Mouse (Mus musculus) spleen, postnatal 14 days (tissue): ENCODE measurements around the gene Cdh22.

Source experiments
- DNase-seq, 2 experiments: peaks; one replicate each; pipeline ENCODE4 v3.0.0; 2021 to 2022; ENCODE audit warnings: low spot score in 2 of 2

Cdh22 gene

GRCm38 (mm10) chr2:165153006-165153405 is 81.6 kb downstream of the Cdh22 start:
- no peak for DNase-seq

- no peak for DNase-seq
These were observed 84.9 kb downstream of the Cdh22 start for GRCm38 (mm10) chr2:165149741-165150140.

GRCm38 (mm10) chr2:165145821-165146220 is 88.8 kb downstream of the Cdh22 start:
- DNase-seq: no peak

- no peak for DNase-seq
These were observed 91.2 kb downstream of the Cdh22 start for GRCm38 (mm10) chr2:165143487-165143886.

GRCm38 (mm10) chr2:165136049-165136448 is 98.6 kb downstream of the Cdh22 start:
- DNase-seq: no peak

GRCm38 (mm10) chr2:165133566-165133965 is 101.1 kb downstream of the Cdh22 start:
- no peak for DNase-seq

- no peak for DNase-seq
These were observed 103.2 kb downstream of the Cdh22 start for GRCm38 (mm10) chr2:165131428-165131827.

- no peak for DNase-seq
These were observed 105.5 kb downstream of the Cdh22 start for GRCm38 (mm10) chr2:165129189-165129588.

GRCm38 (mm10) chr2:165126896-165127562 is 107.6 kb downstream of the Cdh22 start:
- DNase-seq: no peak

- no peak for DNase-seq
These were observed 113.3 kb downstream of the Cdh22 start for GRCm38 (mm10) chr2:165121206-165121840.

- no peak for DNase-seq
These were observed 113.9 kb downstream of the Cdh22 start for GRCm38 (mm10) chr2:165120765-165121164.

GRCm38 (mm10) chr2:165113733-165114132 is 120.9 kb downstream of the Cdh22 start:
- DNase-seq: no peak

- DNase-seq: peak; percentile 50 to 74
These were observed 122.5 kb downstream of the Cdh22 start for GRCm38 (mm10) chr2:165112149-165112548.

GRCm38 (mm10) chr2:165106585-165106984 is 128.1 kb downstream of the Cdh22 start:
- no peak for DNase-seq

GRCm38 (mm10) chr2:165105513-165106079 is 129.1 kb downstream of the Cdh22 start:
- DNase-seq: no peak

- no peak for DNase-seq
These were observed 131.7 kb downstream of the Cdh22 start for GRCm38 (mm10) chr2:165102920-165103319.

GRCm38 (mm10) chr2:165100749-165101148 is 133.9 kb downstream of the Cdh22 start:
- no peak for DNase-seq

- no peak for DNase-seq
These were observed 135.8 kb downstream of the Cdh22 start for GRCm38 (mm10) chr2:165098861-165099260.

- no peak for DNase-seq
These were observed 138.3 kb downstream of the Cdh22 start for GRCm38 (mm10) chr2:165096367-165096766.

GRCm38 (mm10) chr2:165092393-165092792 is 142.3 kb downstream of the Cdh22 start:
- DNase-seq: no peak

GRCm38 (mm10) chr2:165091433-165091965 is 143.2 kb downstream of the Cdh22 start:
- DNase-seq: no peak

GRCm38 (mm10) chr2:165090650-165091049 is 144.0 kb downstream of the Cdh22 start, which contains the start of gene 1700025C18Rik:
TSS of gene 1700025C18Rik (minus strand) at chr2:165090750.
- DNase-seq: no peak

GRCm38 (mm10) chr2:165089470-165089869 is 145.2 kb downstream of the Cdh22 start:
- no peak for DNase-seq
